Mouse (Mus musculus): Measurements from ENCODE around the gene Trim56. TPM values are rescaled to one million over a fixed set of nuclear protein-coding genes. Genes with fewer than 3 reads are reported as not detected.
"Not testable (repeated sequence)": the region's sequence is repeated elsewhere in the genome, so short reads cannot be mapped to it uniquely, and the experiment has no call there.

The Trim56 gene
- polyA plus RNA-seq, 1 experiment from 2014 or later = 3.8 TPM

DNA sequence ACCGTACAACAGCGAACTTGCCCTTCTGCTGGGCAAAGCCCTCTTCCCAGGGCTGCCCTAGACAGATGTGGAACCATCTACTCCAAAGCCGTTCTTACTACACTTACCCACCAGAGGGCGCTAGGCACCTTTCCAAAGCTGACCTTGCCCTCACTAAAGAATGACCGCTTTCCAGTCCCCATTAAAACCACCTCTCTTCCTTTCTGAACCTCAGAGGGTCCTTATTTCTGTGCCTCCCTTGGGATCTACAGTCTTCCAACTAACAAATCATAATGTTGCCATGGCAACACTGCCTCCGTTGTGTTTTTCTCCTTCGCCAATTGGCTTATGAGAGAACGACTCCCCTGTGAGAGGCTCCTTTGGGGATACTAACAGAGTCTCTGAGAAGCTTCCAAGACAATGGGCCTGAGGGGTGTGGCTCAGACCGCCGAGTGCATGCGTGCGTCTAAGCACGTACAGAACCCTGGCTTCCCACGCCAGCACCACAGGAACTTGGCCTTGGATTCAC lies 6.7 kb upstream of the Trim56 start:
- Histone ChIP-seq H3K4me3 (peak overlapping the region; percentile 14; the same call in 1 of the 2 replicates), H3K4me1 (peaks cover 13% of the 10 kb centered on the region), H3K27ac (replicated peaks) (peak overlapping the region; percentile 35; the same call in 1 of the 2 replicates), H3K27me3 (replicated peaks; ENCODE audit: low read depth, poor library complexity, severe bottlenecking) (no peaks in the 10 kb centered on the region), H3K9me3 (no peaks in the 10 kb centered on the region), H3K36me3 (replicated peaks) (no peaks in the 10 kb centered on the region)
- WGBS = 10% methylated on average over 14 of the region's 14 CpGs
- DNase-seq (ENCODE audit: low spot score) = peak; percentile 82

DNA sequence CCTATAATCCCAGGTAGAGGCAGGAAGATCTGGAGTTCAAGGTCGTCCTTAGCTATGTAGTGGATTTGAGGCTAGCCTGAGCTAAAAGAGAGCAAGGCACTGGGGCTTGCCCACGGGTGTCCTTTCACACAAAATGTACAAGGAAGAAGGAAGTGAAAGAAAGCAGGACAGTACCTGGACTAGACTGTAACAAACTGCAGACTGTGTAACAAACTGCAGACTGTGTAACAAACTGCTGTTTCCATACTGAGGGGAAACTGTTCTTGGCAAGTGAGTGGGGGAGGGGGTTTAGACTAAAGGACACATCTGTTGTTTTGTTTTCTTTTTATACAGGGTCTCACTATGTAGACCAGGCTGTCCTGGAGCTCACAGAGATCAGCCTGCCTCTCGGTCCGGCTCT lies 5.3 kb upstream of the Trim56 start:
- Histone ChIP-seq H3K27me3 (replicated peaks; ENCODE audit: low read depth, poor library complexity, severe bottlenecking) (no peaks in the 10 kb centered on the region), H3K4me3 (no peak overlapping the region), H3K36me3 (replicated peaks) (no peaks in the 10 kb centered on the region), H3K9me3 (no peaks in the 10 kb centered on the region), H3K4me1 (peaks cover 17% of the 10 kb centered on the region), H3K27ac (replicated peaks) (no peak overlapping the region)
- no peak for DNase-seq (ENCODE audit: low spot score)
- WGBS = 79% methylated on average over 4 of the region's 4 CpGs

DNA sequence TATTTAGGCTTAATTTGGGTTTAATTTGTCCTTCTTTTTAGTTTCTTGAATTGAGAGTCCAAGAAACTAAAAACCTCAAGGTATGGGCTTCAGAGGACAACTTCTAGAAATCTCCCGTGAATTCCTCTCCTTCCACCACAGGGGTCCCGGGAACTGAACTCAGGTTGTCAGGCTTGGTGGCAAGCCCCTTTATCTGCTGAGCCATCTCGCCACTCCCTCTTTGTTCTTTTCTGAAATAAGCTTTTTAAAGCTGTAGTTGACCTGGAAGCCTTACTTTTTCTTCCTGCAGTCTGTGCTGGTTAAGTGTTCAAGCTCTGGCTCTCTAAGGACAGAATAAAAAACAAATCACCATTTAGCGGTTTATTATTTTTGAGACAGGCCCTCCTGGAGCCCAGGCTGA lies 2.9 kb upstream of the Trim56 start:
- WGBS = 79% methylated on average over 4 of the region's 4 CpGs
- H3K36me3 ChIP-seq (replicated peaks) = peaks cover 9% of the 10 kb centered on the region
- H3K27me3 ChIP-seq (replicated peaks; ENCODE audit: low read depth, poor library complexity, severe bottlenecking) = no peaks in the 10 kb centered on the region
- no peaks in the 10 kb centered on the region for H3K9me3 ChIP-seq
- no peak overlapping the region for H3K27ac ChIP-seq (replicated peaks)
- no peak overlapping the region for H3K4me3 ChIP-seq
- H3K4me1 ChIP-seq = peaks cover 36% of the 10 kb centered on the region
- no peak for DNase-seq (ENCODE audit: low spot score)

DNA sequence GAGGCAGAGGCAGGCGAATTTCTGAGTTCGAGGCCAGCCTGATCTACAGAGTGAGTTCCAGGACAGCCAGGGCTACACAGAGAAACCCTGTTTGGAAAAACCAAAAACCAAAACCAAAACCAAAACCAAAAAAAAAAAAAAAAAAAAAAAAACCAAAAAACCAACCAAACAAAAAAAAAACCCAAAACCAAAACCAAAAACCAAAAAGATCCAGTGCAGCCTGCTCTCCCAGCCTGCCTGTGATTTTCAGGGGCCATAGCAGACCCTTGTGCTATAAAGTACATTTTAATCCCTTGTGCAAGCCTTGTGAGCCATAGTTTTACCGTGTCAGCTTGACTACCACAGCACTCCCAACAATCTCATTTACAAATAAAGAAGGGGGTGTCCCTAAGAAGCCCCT lies 2.0 kb upstream of the Trim56 start:
- H3K9me3 ChIP-seq; H3K27me3 ChIP-seq (replicated peaks; ENCODE audit: low read depth, poor library complexity, severe bottlenecking); H3K27ac ChIP-seq (replicated peaks); H3K4me3 ChIP-seq; DNase-seq (ENCODE audit: low spot score): not testable (repeated sequence)
- Histone ChIP-seq H3K4me1 (peaks cover 31% of the 10 kb centered on the region), H3K36me3 (replicated peaks) (peaks cover 17% of the 10 kb centered on the region)
- 88% methylated on average over 3 of the region's 3 CpGs for WGBS

DNA sequence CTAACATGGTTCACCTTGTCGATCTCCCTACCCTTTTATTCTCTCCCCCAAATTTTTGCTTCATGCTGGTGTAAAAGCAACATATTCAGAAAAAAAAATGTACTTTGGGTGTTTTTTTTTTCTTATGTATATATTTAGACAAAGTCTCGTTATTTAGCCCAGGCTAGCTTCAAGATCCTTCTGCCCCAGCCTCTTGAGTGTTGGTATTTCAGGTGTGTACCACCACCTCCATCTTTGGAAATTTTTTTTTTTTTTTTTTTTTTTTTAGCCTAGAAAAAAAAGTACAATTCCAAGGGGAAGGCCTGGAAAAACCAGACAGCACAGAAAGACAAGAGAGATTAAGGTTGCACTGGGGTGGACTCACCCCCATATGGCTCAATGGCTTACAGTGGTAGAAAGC lies 978 bp upstream of the Trim56 start:
- H3K36me3 ChIP-seq (replicated peaks) = peaks cover 28% of the 10 kb centered on the region
- H3K27ac ChIP-seq (replicated peaks) = no peak overlapping the region
- H3K4me3 ChIP-seq = no peak overlapping the region
- no peak for DNase-seq (ENCODE audit: low spot score)
- peaks cover 7% of the 10 kb centered on the region; the same call in 1 of the 2 replicates for H3K9me3 ChIP-seq
- peaks cover 26% of the 10 kb centered on the region for H3K4me1 ChIP-seq
- no peaks in the 10 kb centered on the region for H3K27me3 ChIP-seq (replicated peaks; ENCODE audit: low read depth, poor library complexity, severe bottlenecking)
- WGBS = 88% methylated on average over 2 of the region's 2 CpGs

DNA sequence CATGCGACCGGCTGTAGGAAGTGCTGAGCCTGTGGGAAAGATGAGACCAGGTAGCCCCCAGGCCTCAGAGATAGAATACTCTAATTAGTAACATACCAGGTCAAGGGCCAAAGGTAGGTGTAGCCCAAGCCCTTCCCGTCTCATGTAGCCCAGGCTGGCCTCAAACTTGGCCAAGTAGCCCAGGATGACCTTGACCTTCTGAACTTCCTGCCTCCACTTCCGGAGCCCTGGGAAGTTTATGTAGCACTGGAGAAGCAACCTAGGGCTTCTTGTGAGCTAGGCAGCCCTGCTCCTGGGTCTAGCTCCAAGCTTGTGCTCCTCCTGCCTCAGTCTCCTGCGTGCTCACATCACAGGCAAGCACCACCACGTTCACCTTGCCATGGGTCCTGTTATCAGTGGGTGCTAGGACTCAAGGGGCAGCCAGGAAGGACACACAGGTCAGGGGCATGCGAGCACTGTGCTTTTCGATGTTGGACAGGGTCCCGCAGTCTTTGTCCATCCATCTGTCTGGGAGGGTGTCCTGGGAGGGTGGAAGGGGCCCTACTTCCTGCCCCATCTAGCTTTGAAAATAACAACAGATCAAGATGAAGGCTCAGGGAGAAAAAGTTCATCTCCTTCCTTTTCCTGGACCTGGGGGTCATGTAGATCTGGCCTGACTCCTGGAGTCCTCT lies 983 bp downstream of the Trim56 start:
- H3K27ac ChIP-seq (replicated peaks) = peak overlapping the region; percentile 92
- H3K4me1 ChIP-seq = peaks cover 26% of the 10 kb centered on the region
- no peaks in the 10 kb centered on the region for H3K27me3 ChIP-seq (replicated peaks; ENCODE audit: low read depth, poor library complexity, severe bottlenecking)
- no peak for DNase-seq (ENCODE audit: low spot score)
- H3K4me3 ChIP-seq = peak overlapping the region; percentile 71
- WGBS = 75% methylated on average over 9 of the region's 9 CpGs
- H3K9me3 ChIP-seq = peaks cover 10% of the 10 kb centered on the region; the same call in 1 of the 2 replicates
- H3K36me3 ChIP-seq (replicated peaks) = peaks cover 37% of the 10 kb centered on the region

DNA sequence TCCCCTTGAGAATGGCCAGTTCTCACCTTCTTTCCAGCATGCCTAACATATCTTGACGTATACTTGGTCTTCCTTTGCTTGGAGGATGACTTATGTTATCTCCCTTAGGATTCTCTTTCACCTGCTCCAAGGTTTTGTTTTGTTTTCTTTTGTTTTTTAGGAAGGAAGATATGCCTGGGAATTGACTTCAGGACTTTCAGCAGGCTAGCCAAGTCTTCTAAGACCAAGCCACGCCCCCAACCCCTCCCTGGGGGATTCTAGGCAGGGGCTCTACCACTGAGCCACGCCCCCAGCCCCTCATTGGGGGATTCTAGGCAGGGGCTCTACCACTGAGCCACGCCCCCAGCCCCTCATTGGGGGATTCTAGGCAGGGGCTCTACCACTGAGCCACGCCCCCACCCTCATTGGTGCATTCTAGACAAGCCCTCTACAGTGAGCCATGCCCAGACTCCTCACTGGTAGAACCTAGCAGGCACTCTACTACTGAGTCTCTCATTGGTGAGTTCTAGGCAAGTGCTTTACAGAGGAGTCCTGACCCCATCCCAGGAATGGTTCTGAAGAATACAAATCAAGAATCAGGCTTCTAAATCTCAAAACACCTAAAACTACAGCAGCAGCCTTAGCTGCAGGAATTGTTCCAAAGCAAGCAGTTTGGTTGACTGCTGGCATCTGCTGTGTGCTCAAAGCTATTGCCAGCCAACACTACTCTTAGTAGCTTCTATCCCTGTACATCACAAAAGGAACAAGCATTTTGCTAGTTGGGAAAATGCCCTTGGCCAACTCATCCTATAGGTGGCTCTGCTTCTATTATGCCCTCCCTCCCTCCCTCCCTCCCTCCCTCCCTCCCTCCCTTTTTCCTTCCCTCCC lies 4.2 kb downstream of the Trim56 start:
- Histone ChIP-seq H3K4me3 (no peak overlapping the region), H3K9me3 (peaks cover 10% of the 10 kb centered on the region; the same call in 1 of the 2 replicates), H3K27me3 (replicated peaks; ENCODE audit: low read depth, poor library complexity, severe bottlenecking) (no peaks in the 10 kb centered on the region), H3K36me3 (replicated peaks) (peaks cover 37% of the 10 kb centered on the region), H3K27ac (replicated peaks) (no peak overlapping the region), H3K4me1 (peaks cover 28% of the 10 kb centered on the region)
- 74% methylated on average over 5 of the region's 5 CpGs for WGBS
- no peak for DNase-seq (ENCODE audit: low spot score)

DNA sequence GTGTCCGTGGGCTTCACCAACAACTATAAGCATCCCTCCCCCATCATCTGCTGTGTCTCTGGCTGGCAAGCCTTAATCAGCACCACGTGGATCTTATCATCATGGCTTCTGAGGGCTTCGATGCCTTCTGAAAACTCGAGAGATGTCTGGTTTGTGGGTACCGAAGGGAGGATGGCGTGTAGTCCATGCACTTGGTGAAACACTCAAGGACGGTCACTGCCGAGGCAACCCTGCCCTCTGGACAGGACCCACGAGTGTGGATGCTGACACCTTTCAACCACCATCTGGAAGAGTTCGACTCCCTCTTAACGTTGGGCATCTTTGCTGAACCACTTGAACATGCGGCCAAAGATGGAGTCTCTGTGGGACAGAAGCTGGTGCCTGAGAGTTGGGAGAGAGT lies 5.1 kb downstream of the Trim56 start:
- peaks cover 20% of the 10 kb centered on the region for H3K4me1 ChIP-seq
- H3K9me3 ChIP-seq = peaks cover 10% of the 10 kb centered on the region; the same call in 1 of the 2 replicates
- WGBS = 89% methylated on average over 12 of the region's 12 CpGs
- H3K27ac ChIP-seq (replicated peaks) = no peak overlapping the region
- H3K4me3 ChIP-seq = no peak overlapping the region
- no peaks in the 10 kb centered on the region for H3K27me3 ChIP-seq (replicated peaks; ENCODE audit: low read depth, poor library complexity, severe bottlenecking)
- no peak for DNase-seq (ENCODE audit: low spot score)
- peaks cover 37% of the 10 kb centered on the region for H3K36me3 ChIP-seq (replicated peaks)

DNA sequence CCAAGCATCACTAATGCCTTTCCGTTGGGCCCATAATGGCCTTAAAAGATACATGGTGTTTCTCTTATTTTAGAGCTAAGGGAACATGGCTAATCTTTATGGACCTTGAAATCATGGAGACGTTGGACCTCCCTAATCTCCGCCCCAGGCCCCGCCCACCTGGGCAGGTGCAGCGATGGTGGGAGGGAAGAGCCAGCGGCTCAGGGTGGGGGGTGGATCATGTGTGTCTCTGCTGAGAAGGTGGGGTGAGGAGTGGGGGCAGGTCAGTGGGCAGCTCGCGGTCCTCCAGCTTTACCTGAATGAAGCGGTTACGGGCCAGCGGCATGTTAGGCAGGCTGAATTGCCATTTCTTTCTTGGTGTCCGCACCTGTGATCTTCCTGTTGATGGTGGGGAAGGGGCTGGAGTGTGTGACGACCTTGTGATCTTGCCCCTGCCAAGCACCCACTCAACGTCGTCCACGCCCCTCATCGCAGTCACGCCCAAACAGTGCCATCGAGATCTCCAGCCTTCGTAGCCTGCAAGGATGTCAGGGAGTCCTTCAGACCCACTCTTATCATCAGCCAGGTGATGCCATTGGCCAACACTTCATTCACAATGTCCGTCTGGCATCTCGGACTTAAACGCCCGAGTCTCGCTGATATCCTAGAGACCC lies 5.9 kb downstream of the Trim56 start:
- WGBS = 58% methylated on average over 25 of the region's 25 CpGs
- DNase-seq (ENCODE audit: low spot score) = no peak
- no peak overlapping the region for H3K4me3 ChIP-seq
- H3K27ac ChIP-seq (replicated peaks) = no peak overlapping the region
- H3K27me3 ChIP-seq (replicated peaks; ENCODE audit: low read depth, poor library complexity, severe bottlenecking) = no peaks in the 10 kb centered on the region
- peaks cover 10% of the 10 kb centered on the region; the same call in 1 of the 2 replicates for H3K9me3 ChIP-seq
- H3K4me1 ChIP-seq = peaks cover 12% of the 10 kb centered on the region
- H3K36me3 ChIP-seq (replicated peaks) = peaks cover 37% of the 10 kb centered on the region

DNA sequence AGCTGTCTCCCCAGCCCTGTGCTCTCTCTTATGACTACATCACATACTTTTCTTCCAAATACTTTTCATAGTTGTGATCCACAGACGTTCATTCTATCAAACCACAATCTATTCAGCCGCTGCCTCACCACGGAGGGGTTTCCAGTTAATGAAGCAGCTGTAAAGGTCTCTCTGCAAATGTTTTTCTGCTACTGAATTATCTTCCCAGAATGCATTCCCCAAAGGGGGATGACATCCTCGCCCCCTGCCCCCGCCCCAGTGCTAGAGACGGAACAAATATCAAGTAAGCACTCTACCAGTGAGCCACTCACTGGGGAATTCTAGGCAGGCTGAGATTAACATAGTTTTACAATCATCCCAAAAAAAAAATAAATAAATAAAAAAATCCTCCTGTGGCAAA lies 7.9 kb downstream of the Trim56 start:
- peaks cover 4% of the 10 kb centered on the region for H3K4me1 ChIP-seq
- H3K27me3 ChIP-seq (replicated peaks; ENCODE audit: low read depth, poor library complexity, severe bottlenecking) = no peaks in the 10 kb centered on the region
- 66% methylated on average over 6 of the region's 6 CpGs for WGBS
- peaks cover 10% of the 10 kb centered on the region; the same call in 1 of the 2 replicates for H3K9me3 ChIP-seq
- H3K27ac ChIP-seq (replicated peaks) = no peak overlapping the region
- H3K36me3 ChIP-seq (replicated peaks) = peaks cover 21% of the 10 kb centered on the region
- no peak for DNase-seq (ENCODE audit: low spot score)
- no peak overlapping the region for H3K4me3 ChIP-seq

DNA sequence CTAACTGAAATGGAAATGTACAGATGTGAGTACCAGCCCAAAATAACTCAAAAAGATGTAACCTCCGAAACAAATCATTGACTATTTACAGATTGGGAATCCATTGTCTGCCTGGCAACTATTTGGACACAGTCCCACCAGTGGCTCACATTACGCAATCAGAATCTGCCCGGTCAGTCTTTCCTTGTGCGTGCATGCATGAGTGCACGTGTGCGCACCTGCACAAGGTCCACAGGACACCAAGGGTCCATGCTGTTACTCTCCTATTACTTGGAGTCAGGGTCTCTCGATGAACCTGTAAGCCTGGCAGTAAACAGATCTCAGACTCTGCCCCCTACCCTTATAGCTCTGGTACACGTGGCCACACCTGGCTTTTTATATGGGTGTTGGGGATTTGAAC lies 8.3 kb downstream of the Trim56 start:
- DNase-seq (ENCODE audit: low spot score) = no peak
- Histone ChIP-seq H3K9me3 (peaks cover 6% of the 10 kb centered on the region; the same call in 1 of the 2 replicates), H3K27me3 (replicated peaks; ENCODE audit: low read depth, poor library complexity, severe bottlenecking) (no peaks in the 10 kb centered on the region), H3K36me3 (replicated peaks) (peaks cover 17% of the 10 kb centered on the region), H3K4me1 (peaks cover 8% of the 10 kb centered on the region), H3K4me3 (no peak overlapping the region), H3K27ac (replicated peaks) (no peak overlapping the region)
- 85% methylated on average over 8 of the region's 8 CpGs for WGBS

DNA sequence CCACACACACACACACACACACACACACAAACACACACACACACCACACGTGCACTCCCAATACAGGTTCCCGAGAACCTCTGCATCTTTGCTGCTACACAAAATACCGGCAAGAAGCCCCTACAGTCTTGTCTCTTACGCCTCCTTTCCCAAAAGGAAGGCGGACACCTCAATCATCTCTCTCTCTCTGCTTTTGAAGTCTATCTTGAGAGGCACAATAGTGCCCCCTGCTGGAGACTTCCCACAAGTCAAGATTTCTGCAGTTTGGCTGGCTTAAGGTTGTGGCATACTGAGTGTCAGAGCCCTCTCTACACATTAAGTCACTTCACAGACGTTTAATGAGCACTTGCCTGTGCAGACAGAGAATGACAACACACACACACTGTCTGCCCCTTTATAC lies 9.0 kb downstream of the Trim56 start:
- peaks cover 10% of the 10 kb centered on the region for H3K36me3 ChIP-seq (replicated peaks)
- H3K4me3 ChIP-seq = no peak overlapping the region; the same call in 1 of the 2 replicates
- peaks cover 3% of the 10 kb centered on the region; the same call in 1 of the 2 replicates for H3K9me3 ChIP-seq
- 10% methylated on average over 6 of the region's 6 CpGs for WGBS
- peak; percentile 82 for DNase-seq (ENCODE audit: low spot score)
- peaks cover 9% of the 10 kb centered on the region for H3K4me1 ChIP-seq
- H3K27ac ChIP-seq (replicated peaks) = no peak overlapping the region
- H3K27me3 ChIP-seq (replicated peaks; ENCODE audit: low read depth, poor library complexity, severe bottlenecking) = no peaks in the 10 kb centered on the region
